Mouse (Mus musculus): ENCODE data around the gene Pot1b. TPM values are rescaled to one million over a fixed set of nuclear protein-coding genes. Genes with fewer than 3 reads are reported as not detected.
A peak's percentile ranks its signal among the peaks of the same experiment; 100 is the strongest.

Pot1b gene
- polyA plus RNA-seq, 1 experiment from 2014 or later, result 7.9 TPM

DNA sequence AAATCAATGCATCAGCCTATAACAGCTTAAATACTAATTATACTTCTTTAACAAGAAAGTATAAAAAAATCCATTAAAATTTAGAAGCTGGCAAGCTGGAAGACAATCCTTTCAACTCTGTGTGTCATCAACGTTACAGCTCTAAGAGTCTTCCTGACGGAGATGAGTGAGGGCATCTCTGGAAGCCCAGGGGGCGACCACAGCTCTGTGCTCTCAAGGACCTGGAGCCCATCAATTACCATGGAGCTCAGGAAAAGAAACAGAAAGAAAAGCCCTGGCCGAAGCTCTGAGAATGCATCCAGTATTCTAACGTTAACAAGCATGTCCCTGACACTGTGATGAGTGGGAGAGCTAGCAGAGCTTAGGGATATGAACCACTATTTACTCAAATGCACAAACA, 9.6 kb downstream of the Pot1b start:
- H3K4me2 ChIP-seq, result no peak overlapping the region
- H3K9ac ChIP-seq, result no peak overlapping the region
- ATAC-seq (ENCODE audit: insufficient read depth) (no peak), DNase-seq (no peak)
- 67% methylated on average over 5 of the region's 5 CpGs for WGBS
- H3K4me3 ChIP-seq (ENCODE audit: low read depth, low read length), result no peak overlapping the region
- TF ChIP-seq CTCF (IDR thresholded peaks at IDR 0.05; ENCODE audit: low read depth), result no peak
- peaks cover 1% of the 10 kb centered on the region; the same call in 1 of the 2 replicates for H3K36me3 ChIP-seq (ENCODE audit: insufficient read depth)
- H3K9me3 ChIP-seq (ENCODE audit: low read depth, low read length), result no peaks in the 10 kb centered on the region
- H3K27ac ChIP-seq (ENCODE audit: low read depth), result no peak overlapping the region
- H3K27me3 ChIP-seq (ENCODE audit: insufficient read depth, low read length), result no peaks in the 10 kb centered on the region
- no peaks in the 10 kb centered on the region for H3K4me1 ChIP-seq (ENCODE audit: insufficient read depth)

DNA sequence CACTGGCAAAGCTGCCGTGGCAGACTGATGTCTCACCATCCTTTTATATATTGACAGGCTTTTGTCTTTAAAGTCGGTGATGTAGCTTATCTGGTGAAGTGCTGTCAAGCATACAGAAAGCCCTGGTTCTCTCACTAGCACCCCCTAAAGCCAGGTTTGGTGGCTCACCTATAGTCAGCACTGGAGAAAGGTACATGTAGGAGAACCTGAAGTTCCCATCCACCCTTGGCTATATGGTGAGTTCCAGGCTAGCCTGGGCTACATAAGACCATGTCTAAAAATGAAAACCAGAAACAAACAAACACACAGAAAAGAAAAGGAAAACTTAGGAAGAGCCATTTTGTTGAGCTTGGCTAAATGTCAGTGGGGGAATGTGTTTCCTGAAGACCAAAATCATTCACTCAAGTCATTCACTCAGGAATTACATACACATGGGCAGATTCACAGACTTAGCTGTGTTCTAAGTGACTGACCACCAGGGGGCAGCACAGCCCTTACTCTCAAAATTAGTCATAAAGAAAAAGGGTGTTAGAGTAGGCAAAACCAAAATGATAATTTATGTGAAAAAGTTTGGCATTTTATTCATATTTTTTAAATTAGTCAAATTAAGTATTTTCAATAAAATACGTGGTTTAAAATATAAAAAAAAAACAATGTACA, 10.1 kb downstream of the Pot1b start:
- TF ChIP-seq CTCF (IDR thresholded peaks at IDR 0.05; ENCODE audit: low read depth), result peak; percentile 79
- Histone ChIP-seq H3K9me3 (ENCODE audit: low read depth, low read length) (no peaks in the 10 kb centered on the region), H3K4me2 (no peak overlapping the region), H3K4me3 (ENCODE audit: low read depth, low read length) (no peak overlapping the region), H3K27ac (ENCODE audit: low read depth) (no peak overlapping the region), H3K27me3 (ENCODE audit: insufficient read depth, low read length) (no peaks in the 10 kb centered on the region), H3K36me3 (ENCODE audit: insufficient read depth) (peaks cover 7% of the 10 kb centered on the region; the same call in 1 of the 2 replicates), H3K9ac (no peak overlapping the region), H3K4me1 (ENCODE audit: insufficient read depth) (no peaks in the 10 kb centered on the region)
- ATAC-seq (ENCODE audit: insufficient read depth), result peak; percentile 66; the same call in 1 of the 2 replicates
- WGBS, result 61% methylated on average over 3 of the region's 3 CpGs
- DNase-seq, result peak; percentile 94

DNA sequence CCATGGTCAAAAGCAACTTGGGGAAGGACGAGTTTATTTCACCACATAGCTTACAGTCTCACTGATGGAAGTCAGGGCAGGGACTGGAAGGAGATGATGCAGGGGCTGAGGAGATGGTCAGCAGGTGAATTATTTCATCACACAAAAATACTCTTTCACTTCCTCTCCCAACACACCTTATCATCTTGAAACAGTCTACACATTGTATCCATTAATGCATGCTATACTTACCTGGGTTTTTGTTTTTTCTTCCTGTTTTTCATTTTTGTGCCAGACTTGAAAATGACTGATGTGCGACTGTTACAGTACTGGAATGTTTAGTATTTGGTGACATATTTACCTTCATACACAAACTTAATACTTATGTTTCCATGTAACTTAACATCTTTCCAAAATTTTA, 13.0 kb downstream of the Pot1b start:
- no peak overlapping the region for H3K4me2 ChIP-seq
- 86% methylated on average over 2 of the region's 2 CpGs for WGBS
- H3K27ac ChIP-seq (ENCODE audit: low read depth), result no peak overlapping the region
- H3K9me3 ChIP-seq (ENCODE audit: low read depth, low read length), result no peaks in the 10 kb centered on the region
- no peak for TF ChIP-seq CTCF (IDR thresholded peaks at IDR 0.05; ENCODE audit: low read depth)
- ATAC-seq (ENCODE audit: insufficient read depth) (no peak), DNase-seq (no peak)
- H3K9ac ChIP-seq, result no peak overlapping the region
- H3K36me3 ChIP-seq (ENCODE audit: insufficient read depth), result peaks cover 17% of the 10 kb centered on the region
- no peaks in the 10 kb centered on the region for H3K27me3 ChIP-seq (ENCODE audit: insufficient read depth, low read length)
- H3K4me1 ChIP-seq (ENCODE audit: insufficient read depth), result no peaks in the 10 kb centered on the region
- H3K4me3 ChIP-seq (ENCODE audit: low read depth, low read length), result no peak overlapping the region

DNA sequence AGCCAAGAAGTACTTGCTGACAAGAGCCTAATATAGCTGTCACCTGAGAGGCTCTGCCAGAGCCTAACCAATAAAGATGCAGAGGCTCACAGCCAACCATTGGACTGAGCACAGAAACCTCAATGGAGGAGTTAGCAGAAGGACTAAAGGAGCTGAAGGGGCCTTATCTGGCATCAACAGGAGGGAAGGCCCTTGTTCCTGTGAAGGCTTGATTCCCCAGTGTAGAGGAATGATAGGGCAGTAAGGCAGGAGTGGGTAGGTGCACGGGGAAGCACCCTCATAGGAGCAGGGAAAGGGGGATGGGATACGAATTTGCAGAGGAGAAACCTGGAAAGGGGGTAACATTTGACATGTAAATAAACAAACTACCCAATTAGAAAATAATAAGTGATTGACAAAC, 51.3 kb downstream of the Pot1b start:
- H3K4me3 ChIP-seq (ENCODE audit: low read depth, low read length), result no peak overlapping the region
- peaks cover 24% of the 10 kb centered on the region for H3K36me3 ChIP-seq (ENCODE audit: insufficient read depth)
- H3K27ac ChIP-seq (ENCODE audit: low read depth), result no peak overlapping the region
- DNase-seq (no peak), ATAC-seq (ENCODE audit: insufficient read depth) (no peak)
- H3K27me3 ChIP-seq (ENCODE audit: insufficient read depth, low read length), result no peaks in the 10 kb centered on the region
- H3K4me2 ChIP-seq, result no peak overlapping the region
- 77% methylated on average over 2 of the region's 2 CpGs for WGBS
- TF ChIP-seq CTCF (IDR thresholded peaks at IDR 0.05; ENCODE audit: low read depth), result no peak
- no peak overlapping the region for H3K9ac ChIP-seq
- H3K4me1 ChIP-seq (ENCODE audit: insufficient read depth), result no peaks in the 10 kb centered on the region
- no peaks in the 10 kb centered on the region for H3K9me3 ChIP-seq (ENCODE audit: low read depth, low read length)

- TF ChIP-seq CTCF (IDR thresholded peaks at IDR 0.05; ENCODE audit: low read depth), result no peak
- ATAC-seq (ENCODE audit: insufficient read depth) (no peak), DNase-seq (no peak)
- no peak within 1 kb of the TSS for H3K9ac ChIP-seq
- no peak within 1 kb of the TSS for H3K4me3 ChIP-seq (ENCODE audit: low read depth, low read length)
- H3K27ac ChIP-seq (ENCODE audit: low read depth), result no peak within 1 kb of the TSS
- no peaks in the 10 kb centered on the region for H3K27me3 ChIP-seq (ENCODE audit: insufficient read depth, low read length)
- H3K9me3 ChIP-seq (ENCODE audit: low read depth, low read length), result no peaks in the 10 kb centered on the region
- no peaks in the 10 kb centered on the region for H3K36me3 ChIP-seq (ENCODE audit: insufficient read depth)
- H3K4me2 ChIP-seq, result no peak within 1 kb of the TSS
- no peaks in the 10 kb centered on the region for H3K4me1 ChIP-seq (ENCODE audit: insufficient read depth)
- WGBS, result 84% methylated on average over 3 of the region's 3 CpGs
Measured at GRCm38 (mm10) chr17:55625092-55625491, 87.3 kb downstream of the Pot1b start, which contains the start of gene Vmn2r118. Gene Vmn2r118, minus strand, starts transcription at chr17:55625192.

Other genes with a start within 250 kb of the Pot1b start
- not detected in 2 replicates for gene Vmn2r118, start 87.4 kb downstream of the Pot1b start, polyA plus RNA-seq (2014; fragmentation: Nextera tagmentation; extraction: Ambion mirVana)
- 0.20 TPM in 2 replicates for gene Adgre4, start 37.4 kb upstream of the Pot1b start, polyA plus RNA-seq (2014; fragmentation: Nextera tagmentation; extraction: Ambion mirVana)
- gene Zfp119a, start 166.3 kb upstream of the Pot1b start, polyA plus RNA-seq (2014; fragmentation: Nextera tagmentation; extraction: Ambion mirVana), result 9.9 and 11.5 TPM in 2 replicates
- 13.3 and 16.4 TPM in 2 replicates for gene Zfp959, start 179.5 kb upstream of the Pot1b start, polyA plus RNA-seq (2014; fragmentation: Nextera tagmentation; extraction: Ambion mirVana)
- gene Zfp119b, start 236.9 kb upstream of the Pot1b start, polyA plus RNA-seq (2014; fragmentation: Nextera tagmentation; extraction: Ambion mirVana), result 5.1 and 5.4 TPM in 2 replicates
- gene Ebi3, start 240.0 kb upstream of the Pot1b start, polyA plus RNA-seq (2014; fragmentation: Nextera tagmentation; extraction: Ambion mirVana), result 0.84 and 1.7 TPM in 2 replicates
- 21.8 and 22.0 TPM in 2 replicates for gene Yju2, start 246.5 kb upstream of the Pot1b start, polyA plus RNA-seq (2014; fragmentation: Nextera tagmentation; extraction: Ambion mirVana)

Data from lung, embryonic 14.5 days (tissue).